Mouse (Mus musculus) embryonic facial prominence, embryonic 11.5 days (tissue): ENCODE measurements at regions not wholly inside any gene's neighbourhood (a gene's known extent, or its start where the extent isn't known, plus 50 kb on each side); places are given as distances from the start of the nearest gene placed in this dataset.
A peak's percentile ranks its signal among the peaks of the same experiment; 100 is the strongest.

Experiments
- ATAC-seq: fragments of 200-750 bp; cut with Nextera tagmentation; replicated peaks from 2 replicates; pipeline ENCODE4 v1.8.0; 2017; ENCODE audit warnings: low read depth; ENCODE audit not compliant: insufficient number of reproducible peaks, low FRiP score, low TSS enrichment
- DNase-seq: peaks from one replicate; pipeline ENCODE4 v3.0.0-alpha.2; 2015; ENCODE audit warnings: low spot score
- H3K27ac ChIP-seq: fragments of 300-500 bp; sonication (generic); replicated peaks from 2 replicates; pipeline ENCODE4 v1.5.1; 2014; ENCODE audit warnings: mild to moderate bottlenecking, low read depth, low read length, control low read depth
- H3K27me3 ChIP-seq: fragments of 300-500 bp; sonication (generic); 2 replicates; pipeline ENCODE4 v1.6.1; 2014; ENCODE audit warnings: mild to moderate bottlenecking, low read length, moderate library complexity, mixed read lengths; ENCODE audit not compliant: control insufficient read depth, insufficient read depth
- H3K36me3 ChIP-seq: fragments of 300-500 bp; sonication (generic); replicated peaks from 2 replicates; pipeline ENCODE4 v1.6.1; 2014; ENCODE audit warnings: low read depth, mild to moderate bottlenecking, low read length, moderate library complexity, mixed read lengths; ENCODE audit not compliant: control insufficient read depth, insufficient read depth
- H3K4me1 ChIP-seq: fragments of 300-500 bp; sonication (generic); 2 replicates; pipeline ENCODE4 v1.6.1; 2014; ENCODE audit warnings: low read length, mixed read lengths; ENCODE audit not compliant: control insufficient read depth, insufficient read depth
- H3K4me2 ChIP-seq: fragments of 300-500 bp; sonication (generic); 2 replicates; pipeline ENCODE4 v1.6.1; 2014; ENCODE audit warnings: low read depth, mild to moderate bottlenecking, control low read depth, low read length, moderate library complexity
- H3K4me3 ChIP-seq: fragments of 300-500 bp; sonication (generic); 2 replicates; pipeline ENCODE4 v1.5.1; 2014; ENCODE audit warnings: low read depth, low read length, control low read depth
- H3K9ac ChIP-seq: fragments of 300-500 bp; sonication (generic); replicated peaks from 2 replicates; pipeline ENCODE4 v1.6.1; 2014; ENCODE audit warnings: mild to moderate bottlenecking, control low read depth, low read length
- H3K9me3 ChIP-seq: fragments of 300-500 bp; sonication (generic); replicated peaks from 2 replicates; pipeline ENCODE4 v1.6.1; 2016; ENCODE audit warnings: mild to moderate bottlenecking, low read length, inconsistent platforms, mixed read lengths; ENCODE audit not compliant: control insufficient read depth
- WGBS: fragments of 180-500 bp; shearing (Covaris S2); extraction: QIAGEN DNeasy Blood & Tissue Kit; methylation state at CpG from one replicate; pipeline ENCODE4 v1.1.7; 2014; 5-methylcytosine and 5-hydroxymethylcytosine counted together

GRCm38 (mm10) chr14:86211654-86212053 lies 929.4 kb downstream of the Diaph3 start:
- no peaks in the 10 kb centered on the region for H3K4me1 ChIP-seq
- no peak overlapping the region for H3K9ac ChIP-seq
- no peak overlapping the region for H3K4me2 ChIP-seq
- H3K36me3 ChIP-seq: no peaks in the 10 kb centered on the region
- no peak overlapping the region for H3K27ac ChIP-seq
- no peak overlapping the region for H3K4me3 ChIP-seq
- H3K9me3 ChIP-seq: no peaks in the 10 kb centered on the region
- no peak for ATAC-seq
- 86% methylated on average over 3 of the region's 3 CpGs for WGBS
- H3K27me3 ChIP-seq: no peaks in the 10 kb centered on the region
- DNase-seq: no peak

GRCm38 (mm10) chr14:86204582-86204981 lies 936.5 kb downstream of the Diaph3 start:
- Histone ChIP-seq H3K27ac (no peak overlapping the region), H3K9ac (no peak overlapping the region), H3K9me3 (no peaks in the 10 kb centered on the region), H3K27me3 (no peaks in the 10 kb centered on the region), H3K4me1 (no peaks in the 10 kb centered on the region), H3K36me3 (no peaks in the 10 kb centered on the region), H3K4me3 (no peak overlapping the region), H3K4me2 (no peak overlapping the region)
- 77% methylated on average over 6 of the region's 7 CpGs for WGBS
- DNase-seq: no peak
- ATAC-seq: 0 out of 2 replicates have a peak, but pooled peaks have one; percentile 23

- H3K4me1 ChIP-seq: no peaks in the 10 kb centered on the region
- H3K27me3 ChIP-seq: no peaks in the 10 kb centered on the region
- no peak overlapping the region for H3K4me2 ChIP-seq
- no peak overlapping the region for H3K9ac ChIP-seq
- H3K36me3 ChIP-seq: no peaks in the 10 kb centered on the region
- WGBS: 84% methylated on average over 4 of the region's 4 CpGs
- no peak overlapping the region for H3K4me3 ChIP-seq
- H3K9me3 ChIP-seq: no peaks in the 10 kb centered on the region
- no peak overlapping the region for H3K27ac ChIP-seq
- DNase-seq (no peak), ATAC-seq (no peak)
These were observed 943.2 kb downstream of the Diaph3 start for GRCm38 (mm10) chr14:86197864-86198263.

GRCm38 (mm10) chr14:86184663-86185381 lies 956.2 kb downstream of the Diaph3 start:
- Histone ChIP-seq H3K4me3 (no peak overlapping the region), H3K27ac (no peak overlapping the region), H3K4me1 (no peaks in the 10 kb centered on the region), H3K36me3 (no peaks in the 10 kb centered on the region), H3K9me3 (no peaks in the 10 kb centered on the region), H3K27me3 (no peaks in the 10 kb centered on the region), H3K9ac (no peak overlapping the region), H3K4me2 (no peak overlapping the region)
- WGBS: 74% methylated on average over 4 of the region's 4 CpGs
- DNase-seq: no peak
- ATAC-seq: no peak

GRCm38 (mm10) chr14:86178517-86178916 lies 962.5 kb downstream of the Diaph3 start:
- 82% methylated on average over 4 of the region's 4 CpGs for WGBS
- no peaks in the 10 kb centered on the region for H3K36me3 ChIP-seq
- no peak overlapping the region for H3K4me2 ChIP-seq

DNA sequence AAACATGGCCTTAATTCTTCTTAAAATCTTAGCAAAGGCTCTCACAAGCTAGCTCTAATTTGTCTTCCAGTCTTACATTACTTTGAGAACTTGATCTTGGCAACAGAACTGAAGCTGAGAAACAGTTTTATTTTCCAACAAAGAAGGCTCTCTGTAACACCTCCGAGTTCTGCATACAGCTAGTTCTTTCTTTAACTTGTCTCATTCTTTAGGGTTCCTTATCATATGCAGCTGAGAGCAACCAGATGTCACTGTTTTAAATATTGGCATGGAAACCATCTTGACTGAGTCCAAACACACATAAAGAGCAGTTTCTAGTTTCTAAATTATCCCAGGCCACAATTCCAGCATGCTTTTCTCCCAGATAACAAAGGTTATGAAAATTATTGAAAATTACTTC lies 969.9 kb downstream of the Diaph3 start:
- 63% methylated on average over 1 of the region's 1 CpGs for WGBS
- H3K4me3 ChIP-seq: no peak overlapping the region
- peak; percentile 9 for DNase-seq

More at GRCm38 (mm10) chr14:86178517-86178916, 962.5 kb downstream of the Diaph3 start:
- Histone ChIP-seq H3K9ac (no peak overlapping the region), H3K27me3 (no peaks in the 10 kb centered on the region), H3K27ac (no peak overlapping the region), H3K9me3 (no peaks in the 10 kb centered on the region), H3K4me1 (no peaks in the 10 kb centered on the region), H3K4me3 (no peak overlapping the region)
- ATAC-seq (no peak), DNase-seq (no peak)

GRCm38 (mm10) chr14:86159151-86159550 lies 981.9 kb downstream of the Diaph3 start:
- DNase-seq: no peak
- no peak overlapping the region for H3K27ac ChIP-seq
- no peak overlapping the region for H3K9ac ChIP-seq

More for the DNA sequence above, 969.9 kb downstream of the Diaph3 start:
- no peaks in the 10 kb centered on the region for H3K36me3 ChIP-seq
- H3K4me2 ChIP-seq: no peak overlapping the region
- H3K9ac ChIP-seq: no peak overlapping the region
- no peak overlapping the region for H3K27ac ChIP-seq
- no peaks in the 10 kb centered on the region for H3K4me1 ChIP-seq
- H3K9me3 ChIP-seq: no peaks in the 10 kb centered on the region
- no peaks in the 10 kb centered on the region for H3K27me3 ChIP-seq
- no peak for ATAC-seq

GRCm38 (mm10) chr14:86154688-86155087 lies 986.3 kb downstream of the Diaph3 start:
- Histone ChIP-seq H3K4me3 (no peak overlapping the region), H3K36me3 (no peaks in the 10 kb centered on the region), H3K9me3 (no peaks in the 10 kb centered on the region), H3K9ac (no peak overlapping the region), H3K27me3 (no peaks in the 10 kb centered on the region), H3K27ac (no peak overlapping the region), H3K4me1 (no peaks in the 10 kb centered on the region), H3K4me2 (no peak overlapping the region)
- ATAC-seq (no peak), DNase-seq (no peak)
- WGBS: 94% methylated on average over 3 of the region's 3 CpGs

More at GRCm38 (mm10) chr14:86159151-86159550, 981.9 kb downstream of the Diaph3 start:
- no peak for ATAC-seq
- no peak overlapping the region for H3K4me3 ChIP-seq
- H3K36me3 ChIP-seq: no peaks in the 10 kb centered on the region
- no peaks in the 10 kb centered on the region for H3K9me3 ChIP-seq
- no peaks in the 10 kb centered on the region for H3K27me3 ChIP-seq
- WGBS: 88% methylated on average over 10 of the region's 10 CpGs
- H3K4me2 ChIP-seq: no peak overlapping the region
- H3K4me1 ChIP-seq: no peaks in the 10 kb centered on the region
